Mouse (Mus musculus) intestine, embryonic 15.5 days (tissue): ENCODE measurements around the gene Gm28553. TPM values are rescaled to one million over a fixed set of nuclear protein-coding genes. Genes with fewer than 3 reads are reported as not detected.
"Not testable (repeated sequence)": the region's sequence is repeated elsewhere in the genome, so short reads cannot be mapped to it uniquely, and the experiment has no call there.

Experiments
- ATAC-seq: fragments of 200-750 bp; cut with Nextera tagmentation; 2 replicates; pipeline ENCODE4 v1.8.0; 2017; ENCODE audit warnings: moderate TSS enrichment, moderate library complexity
- H3K27ac ChIP-seq: fragments of 300-500 bp; sonication (generic); 2 replicates; pipeline ENCODE4 v1.5.1; 2015; ENCODE audit warnings: mild to moderate bottlenecking, inconsistent platforms
- H3K27me3 ChIP-seq: fragments of 300-500 bp; sonication (generic); replicated peaks from 2 replicates; pipeline ENCODE4 v1.6.1; 2015; ENCODE audit warnings: inconsistent platforms
- H3K36me3 ChIP-seq: fragments of 300-500 bp; sonication (generic); 2 replicates; pipeline ENCODE4 v1.6.1; 2015; ENCODE audit warnings: inconsistent platforms
- H3K4me1 ChIP-seq: fragments of 300-500 bp; sonication (generic); replicated peaks from 2 replicates; pipeline ENCODE4 v1.6.1; 2015; ENCODE audit warnings: inconsistent platforms
- H3K4me2 ChIP-seq: fragments of 300-500 bp; sonication (generic); replicated peaks from 2 replicates; pipeline ENCODE4 v1.6.1; 2015; ENCODE audit warnings: mild to moderate bottlenecking, inconsistent platforms
- H3K4me3 ChIP-seq: fragments of 300-500 bp; sonication (generic); replicated peaks from 2 replicates; pipeline ENCODE4 v1.5.1; 2015; ENCODE audit warnings: inconsistent platforms
- H3K9ac ChIP-seq: fragments of 300-500 bp; sonication (generic); 2 replicates; pipeline ENCODE4 v1.6.1; 2015; ENCODE audit warnings: inconsistent platforms
- H3K9me3 ChIP-seq: fragments of 300-500 bp; sonication (generic); 2 replicates; pipeline ENCODE4 v1.6.1; 2016; ENCODE audit warnings: inconsistent platforms
- WGBS: fragments of 180-500 bp; shearing (Covaris S2); methylation state at CpG from one replicate; pipeline ENCODE4 v1.1.7; 2015; 5-methylcytosine and 5-hydroxymethylcytosine counted together
- polyA plus RNA-seq: library from polyadenylated mRNA; unstranded; fragments of >200 nt; fragmentation: Nextera tagmentation; extraction: Ambion mirVana; gene quantifications from 2 replicates; pipeline ENCODE4 v1.2.1, GENCODE M21; 2015

Gm28553 gene
- polyA plus RNA-seq: not detected in 2 replicates

- not testable (repeated sequence) for ATAC-seq, H3K36me3 ChIP-seq, H3K9ac ChIP-seq, H3K27ac ChIP-seq, H3K4me1 ChIP-seq, H3K9me3 ChIP-seq, H3K27me3 ChIP-seq, H3K4me3 ChIP-seq, H3K4me2 ChIP-seq
- WGBS: no CpG with 5 or more reads among the region's 5 CpGs
These were observed at the start of gene Gm28553 for GRCm38 (mm10) chrY:48856197-48856596. TSS of gene Gm28553 (plus strand) at chrY:48856497.
